Mouse (Mus musculus) heart, adult 2 months (tissue): Measurements from ENCODE around the gene Rfwd3.

ENCODE experiments used
- CTCF ChIP-seq: fragments of 200-600 bp; IDR thresholded peaks from 2 replicates; pipeline ENCODE4 v1.8.1; 2022; ENCODE audit warnings: antibody characterized with exemption, mild to moderate bottlenecking, moderate library complexity
- POLR2A ChIP-seq: fragments of 200-500 bp; IDR thresholded peaks from 2 replicates; pipeline ENCODE4 v1.6.1; 2011; ENCODE audit warnings: mild to moderate bottlenecking, low read depth, low read length, control low read depth; ENCODE audit not compliant: insufficient read depth

- no peak for TF ChIP-seq CTCF
- no peak for TF ChIP-seq POLR2A
Measured at GRCm38 (mm10) chr8:111258010-111258630, 41.9 kb downstream of the Rfwd3 start.
